Mouse (Mus musculus) MEL (cell line): ENCODE results near the gene Rgs6. TPM values are rescaled to one million over a fixed set of nuclear protein-coding genes. Genes with fewer than 3 reads are reported as not detected.

Experiments used
- DNase-seq: peaks from one replicate; pipeline ENCODE4 v3.0.0; 2011; ENCODE audit warnings: low read depth, low spot score
- H3K27ac ChIP-seq: 2 replicates; pipeline ENCODE4 v1.5.1; 2012; ENCODE audit warnings: low read depth, mild to moderate bottlenecking, control low read depth, low read length, moderate library complexity; ENCODE audit not compliant: control insufficient read depth
- H3K27me3 ChIP-seq, 2 experiments: fragments of 150-350 bp in 1 of 2; sonication (generic) in 1 of 2; 2 replicates each; pipeline ENCODE4 v1.6.1; 2012; ENCODE audit warnings: low read length in 2 of 2, mild to moderate bottlenecking in 2 of 2, improper control_type of control experiment in 1 of 2, moderate library complexity in 1 of 2; ENCODE audit not compliant: insufficient read depth in 2 of 2, control insufficient read depth in 1 of 2
- H3K36me3 ChIP-seq, 2 experiments: 2 replicates each; pipeline ENCODE4 v1.6.1; 2012 to 2014; ENCODE audit warnings: low read length in 2 of 2, improper control_type of control experiment in 1 of 2, inconsistent platforms in 1 of 2, mild to moderate bottlenecking in 1 of 2; ENCODE audit not compliant: insufficient read depth in 2 of 2, control insufficient read depth in 1 of 2
- H3K4me1 ChIP-seq, 2 experiments: fragments of 150-350 bp in 1 of 2; sonication (generic) in 1 of 2; 2 replicates each; pipeline ENCODE4 v1.6.1; 2012; ENCODE audit warnings: low read length in 2 of 2, improper control_type of control experiment in 1 of 2, mild to moderate bottlenecking in 1 of 2; ENCODE audit not compliant: insufficient read depth in 2 of 2, control insufficient read depth in 1 of 2
- H3K4me3 ChIP-seq, 2 experiments: fragments of 150-350 bp in 1 of 2; sonication (generic) in 1 of 2; 2 replicates each; pipeline ENCODE4 v1.5.1; 2012; ENCODE audit warnings: low read depth in 2 of 2, low read length in 2 of 2, mild to moderate bottlenecking in 2 of 2, moderate library complexity in 2 of 2, control low read depth in 1 of 2, improper control_type of control experiment in 1 of 2; ENCODE audit not compliant: control insufficient read depth in 1 of 2, insufficient read depth in 1 of 2
- H3K79me2 ChIP-seq: 2 replicates; pipeline ENCODE4 v1.6.1; 2012; ENCODE audit warnings: mild to moderate bottlenecking, low read length, moderate library complexity; ENCODE audit not compliant: control insufficient read depth, poor library complexity, insufficient read depth
- H3K9ac ChIP-seq: 2 replicates; pipeline ENCODE4 v1.6.1; 2012; ENCODE audit warnings: low read depth, mild to moderate bottlenecking, control low read depth, low read length, moderate library complexity; ENCODE audit not compliant: control insufficient read depth, poor library complexity, severe bottlenecking
- H3K9me3 ChIP-seq: fragments of 150-350 bp; sonication (generic); replicated peaks from 2 replicates; pipeline ENCODE4 v1.6.1; 2012; ENCODE audit warnings: mild to moderate bottlenecking, low read length, improper control_type of control experiment, moderate library complexity; ENCODE audit not compliant: insufficient read depth
- BHLHE40 ChIP-seq: IDR thresholded peaks from 2 replicates; pipeline ENCODE4 v1.6.1; 2012; ENCODE audit warnings: low read depth, mild to moderate bottlenecking, inconsistent platforms, low read length, improper control_type of control experiment, borderline replicate concordance
- CHD1 ChIP-seq: IDR thresholded peaks from 2 replicates; pipeline ENCODE4 v1.6.1; 2012; ENCODE audit warnings: low read depth, mild to moderate bottlenecking, inconsistent platforms, low read length, improper control_type of control experiment
- CHD2 ChIP-seq: IDR thresholded peaks from 2 replicates; pipeline ENCODE4 v1.6.1; 2011; ENCODE audit warnings: low read length, improper control_type of control experiment
- ELF1 ChIP-seq: IDR thresholded peaks from 2 replicates; pipeline ENCODE4 v1.6.1; 2014; ENCODE audit warnings: low read depth, mild to moderate bottlenecking, inconsistent platforms, low read length, improper control_type of control experiment, moderate library complexity
- GATA1 ChIP-seq: IDR thresholded peaks from 2 replicates; pipeline ENCODE4 v1.6.1; 2011; ENCODE audit warnings: low read depth, low read length, improper control_type of control experiment
- JUND ChIP-seq: IDR thresholded peaks from 2 replicates; pipeline ENCODE4 v1.6.1; 2011; ENCODE audit warnings: low read depth, mild to moderate bottlenecking, improper control_type of control experiment, low read length
- KAT2A ChIP-seq: conservative IDR thresholded peaks from 2 replicates; pipeline ENCODE4 v1.6.1; 2012; ENCODE audit warnings: low read depth, low read length, improper control_type of control experiment, inconsistent platforms
- MAFK ChIP-seq: IDR thresholded peaks from 2 replicates; pipeline ENCODE4 v1.6.1; 2011; ENCODE audit warnings: low read depth, mild to moderate bottlenecking, low read length, improper control_type of control experiment, borderline replicate concordance
- MAX ChIP-seq: IDR thresholded peaks from 2 replicates; pipeline ENCODE4 v1.6.1; 2011; ENCODE audit warnings: low read length, improper control_type of control experiment
- MEF2A ChIP-seq: IDR thresholded peaks from 2 replicates; pipeline ENCODE4 v1.6.1; 2014; ENCODE audit warnings: low read depth, mild to moderate bottlenecking, inconsistent platforms, low read length, improper control_type of control experiment; ENCODE audit not compliant: poor library complexity, insufficient replicate concordance, severe bottlenecking; ENCODE audit errors: extremely low read depth
- MXI1 ChIP-seq: IDR thresholded peaks from 2 replicates; pipeline ENCODE4 v1.6.1; 2011; ENCODE audit warnings: mild to moderate bottlenecking, low read depth, low read length, improper control_type of control experiment
- MYC ChIP-seq: IDR thresholded peaks from 2 replicates; pipeline ENCODE4 v1.6.1; 2011; ENCODE audit warnings: low read depth, mild to moderate bottlenecking, low read length, improper control_type of control experiment, moderate library complexity
- NELFE ChIP-seq: IDR thresholded peaks from 2 replicates; pipeline ENCODE4 v1.6.1; 2011; ENCODE audit warnings: low read depth, low read length, improper control_type of control experiment
- POLR2AphosphoS5 ChIP-seq: IDR thresholded peaks from 2 replicates; pipeline ENCODE4 v1.6.1; 2012; ENCODE audit warnings: low read depth, borderline replicate concordance, mild to moderate bottlenecking, inconsistent platforms, low read length, moderate library complexity, mixed read lengths
- RAD21 ChIP-seq: IDR thresholded peaks from 2 replicates; pipeline ENCODE4 v1.6.1; 2011; ENCODE audit warnings: mild to moderate bottlenecking, low read depth, low read length, improper control_type of control experiment
- RCOR1 ChIP-seq: IDR thresholded peaks from 2 replicates; pipeline ENCODE4 v1.6.1; 2012; ENCODE audit warnings: low read depth, mild to moderate bottlenecking, inconsistent platforms, low read length, improper control_type of control experiment
- SMC3 ChIP-seq: IDR thresholded peaks from 2 replicates; pipeline ENCODE4 v1.6.1; 2011; ENCODE audit warnings: low read depth, low read length, improper control_type of control experiment
- TAL1 ChIP-seq: IDR thresholded peaks from 2 replicates; pipeline ENCODE4 v1.6.1; 2012; ENCODE audit warnings: mild to moderate bottlenecking, inconsistent platforms, low read length, moderate library complexity, mixed read lengths
- TBP ChIP-seq: IDR thresholded peaks from 2 replicates; pipeline ENCODE4 v1.8.0; 2011; ENCODE audit warnings: low read depth, low read length, improper control_type of control experiment
- TCF12 ChIP-seq: IDR thresholded peaks from 2 replicates; pipeline ENCODE4 v1.6.1; 2014; ENCODE audit warnings: low read depth, mild to moderate bottlenecking, inconsistent platforms, low read length, improper control_type of control experiment, moderate library complexity
- UBTF ChIP-seq: IDR thresholded peaks from 2 replicates; pipeline ENCODE4 v1.6.1; 2012; ENCODE audit warnings: low read depth, mild to moderate bottlenecking, inconsistent platforms, low read length, improper control_type of control experiment, moderate library complexity, borderline replicate concordance; ENCODE audit not compliant: insufficient read depth
- USF1 ChIP-seq: IDR thresholded peaks from 2 replicates; pipeline ENCODE4 v1.6.1; 2014; ENCODE audit warnings: low read depth, mild to moderate bottlenecking, inconsistent platforms, low read length, improper control_type of control experiment, moderate library complexity
- USF2 ChIP-seq, 2 experiments: IDR thresholded peaks; 2 replicates each; pipeline ENCODE4 v1.6.1; 2011 to 2012; ENCODE audit warnings: improper control_type of control experiment in 2 of 2, low read length in 2 of 2, borderline replicate concordance in 1 of 2, inconsistent platforms in 1 of 2, low read depth in 1 of 2, mild to moderate bottlenecking in 1 of 2; ENCODE audit not compliant: insufficient read depth in 1 of 2
- ZKSCAN1 ChIP-seq: IDR thresholded peaks from 2 replicates; pipeline ENCODE4 v1.6.1; 2012; ENCODE audit warnings: low read depth, mild to moderate bottlenecking, inconsistent platforms, low read length, improper control_type of control experiment, moderate library complexity
- ZMIZ1 ChIP-seq: IDR thresholded peaks from 2 replicates; pipeline ENCODE4 v1.6.1; 2012; ENCODE audit warnings: low read depth, mild to moderate bottlenecking, inconsistent platforms, low read length, improper control_type of control experiment, moderate library complexity
- polyA plus RNA-seq, 2 experiments: library from polyadenylated mRNA; stranded (reverse) in 1 of 2; unstranded in 1 of 2; fragments of >175 nt in 1 of 2; fragments of >200 nt in 1 of 2; gene quantifications; 2 replicates each; pipeline versions ENCODE4 v1.2.1 to v1.2.4; 2012; ENCODE audit warnings: low replicate concordance in 2 of 2, low read depth in 1 of 2; ENCODE audit not compliant: insufficient read length in 2 of 2, insufficient read depth in 1 of 2, missing spikeins in 1 of 2
- total RNA-seq: library from RNA; depleted of rRNA; stranded (reverse); fragments of 300-350 nt; gene quantifications from 2 replicates; pipeline ENCODE4 v1.2.3, GENCODE M21; 2012

The Rgs6 gene
- total and polyA plus RNA-seq, 3 experiments: not detected

GRCm38 (mm10) chr12:82802711-82803110, 214.6 kb downstream of the Rgs6 start:
- Histone ChIP-seq H3K4me3 (no peak overlapping the region), H3K36me3 (no peaks in the 10 kb centered on the region), H3K9me3 (no peaks in the 10 kb centered on the region), H3K27ac (no peak overlapping the region), H3K79me2 (no peaks in the 10 kb centered on the region), H3K9ac (no peak overlapping the region), H3K27me3 (peaks cover 8 to 22% of the 10 kb centered on the region in 2 experiments), H3K4me1 (no peaks in the 10 kb centered on the region)
- no peak for TF ChIP-seq BHLHE40
- TF ChIP-seq TBP: no peak
- TF ChIP-seq CHD1: no peak
- no peak for TF ChIP-seq MEF2A
- no peak for TF ChIP-seq MXI1
- no peak for TF ChIP-seq UBTF
- no peak for TF ChIP-seq ZKSCAN1
- TF ChIP-seq RAD21: no peak
- TF ChIP-seq SMC3: no peak
- TF ChIP-seq MAFK: no peak
- no peak for DNase-seq

DNA sequence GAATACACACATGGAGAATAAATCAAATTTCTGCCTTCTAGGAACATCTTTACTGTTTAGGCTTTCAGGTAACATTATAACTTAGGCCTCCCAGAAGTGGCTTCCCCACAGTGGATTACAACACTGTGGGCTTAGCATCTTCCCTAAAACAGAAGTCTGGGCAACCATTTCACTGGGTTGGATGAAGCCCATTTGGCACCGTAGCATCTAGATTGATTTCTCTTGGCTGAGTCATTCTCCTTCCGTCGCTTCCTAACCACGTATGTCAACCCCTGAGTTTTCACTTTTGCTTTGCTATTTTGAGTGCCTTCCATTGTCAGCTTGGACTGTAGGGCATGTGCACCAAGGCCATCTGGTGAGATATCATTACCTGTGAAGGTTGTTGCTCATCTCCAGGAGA, 217.1 kb downstream of the Rgs6 start:
- H3K4me1 ChIP-seq: no peaks in the 10 kb centered on the region
- no peaks in the 10 kb centered on the region for H3K79me2 ChIP-seq
- peaks cover 10 to 22% of the 10 kb centered on the region in 2 experiments for H3K27me3 ChIP-seq
- no peak for DNase-seq
- TF ChIP-seq RCOR1 (no peak), GATA1 (no peak), USF2 (IDR thresholded peaks at IDR 0.05; ENCODE audit: borderline replicate concordance in 1 of 2, insufficient read depth in 1 of 2, low read depth in 1 of 2, low read length in 2 of 2) (no peak)
- no peaks in the 10 kb centered on the region for H3K9me3 ChIP-seq
- no peaks in the 10 kb centered on the region for H3K36me3 ChIP-seq
- no peak overlapping the region for H3K4me3 ChIP-seq
- H3K9ac ChIP-seq: no peak overlapping the region
- H3K27ac ChIP-seq: no peak overlapping the region

GRCm38 (mm10) chr12:82810631-82811030, 222.5 kb downstream of the Rgs6 start:
- H3K9me3 ChIP-seq: no peaks in the 10 kb centered on the region
- no peak overlapping the region for H3K27ac ChIP-seq
- no peaks in the 10 kb centered on the region for H3K36me3 ChIP-seq
- DNase-seq: no peak
- no peak overlapping the region for H3K4me3 ChIP-seq
- peaks cover 15 to 29% of the 10 kb centered on the region in 2 experiments for H3K27me3 ChIP-seq
- H3K4me1 ChIP-seq: no peaks in the 10 kb centered on the region
- H3K9ac ChIP-seq: no peak overlapping the region
- TF ChIP-seq ZMIZ1: no peak
- no peak for TF ChIP-seq USF1
- no peak for TF ChIP-seq ELF1
- no peak for TF ChIP-seq CHD2
- TF ChIP-seq POLR2AphosphoS5: no peak
- TF ChIP-seq SMC3: no peak
- TF ChIP-seq MAX: no peak
- TF ChIP-seq MYC: no peak
- no peak for TF ChIP-seq ZKSCAN1
- no peak for TF ChIP-seq RCOR1
- no peak for TF ChIP-seq TBP
- TF ChIP-seq TCF12: no peak
- no peak for TF ChIP-seq UBTF
- TF ChIP-seq NELFE: no peak
- no peak for TF ChIP-seq JUND
- TF ChIP-seq RAD21: no peak
- TF ChIP-seq TAL1: no peak
- TF ChIP-seq KAT2A: no peak
- no peak for TF ChIP-seq MEF2A
- H3K79me2 ChIP-seq: no peaks in the 10 kb centered on the region
